Mouse (Mus musculus) neural tube, embryonic 12.5 days (tissue): ENCODE measurements around the gene Man1c1. TPM values are rescaled to one million over a fixed set of nuclear protein-coding genes. Genes with fewer than 3 reads are reported as not detected.

Experiments
- ATAC-seq: fragments of 200-750 bp; cut with Nextera tagmentation; 2 replicates; pipeline ENCODE4 v1.8.0; 2017; ENCODE audit warnings: low read depth, mild to moderate bottlenecking, moderate TSS enrichment, moderate library complexity; ENCODE audit not compliant: low FRiP score
- H3K27ac ChIP-seq: fragments of 300-500 bp; sonication (generic); 2 replicates; pipeline ENCODE4 v1.5.1; 2016
- H3K27me3 ChIP-seq: fragments of 300-500 bp; sonication (generic); replicated peaks from 2 replicates; pipeline ENCODE4 v1.6.1; 2016; ENCODE audit warnings: mild to moderate bottlenecking
- H3K36me3 ChIP-seq: fragments of 300-500 bp; sonication (generic); 2 replicates; pipeline ENCODE4 v1.6.1; 2016; ENCODE audit warnings: mild to moderate bottlenecking
- H3K4me1 ChIP-seq: fragments of 300-500 bp; sonication (generic); 2 replicates; pipeline ENCODE4 v1.6.1; 2016
- H3K4me2 ChIP-seq: fragments of 300-500 bp; sonication (generic); replicated peaks from 2 replicates; pipeline ENCODE4 v1.6.1; 2016; ENCODE audit warnings: mild to moderate bottlenecking
- H3K4me3 ChIP-seq: fragments of 300-500 bp; sonication (generic); 2 replicates; pipeline ENCODE4 v1.5.1; 2016
- H3K9ac ChIP-seq: fragments of 300-500 bp; sonication (generic); 2 replicates; pipeline ENCODE4 v1.6.1; 2016; ENCODE audit warnings: mild to moderate bottlenecking
- H3K9me3 ChIP-seq: fragments of 300-500 bp; sonication (generic); 2 replicates; pipeline ENCODE4 v1.6.1; 2016; ENCODE audit warnings: mild to moderate bottlenecking
- WGBS: fragments of 180-500 bp; shearing (Covaris S2); methylation state at CpG from one replicate; pipeline ENCODE4 v1.1.7; 2016; 5-methylcytosine and 5-hydroxymethylcytosine counted together
- polyA plus RNA-seq: library from polyadenylated mRNA; unstranded; fragments of >200 nt; fragmentation: Nextera tagmentation; extraction: Ambion mirVana; gene quantifications from 2 replicates; pipeline ENCODE4 v1.2.1, GENCODE M21; 2016

Gene Man1c1
- polyA plus RNA-seq, 1 experiment from 2014 or later: 6.3 TPM

DNA sequence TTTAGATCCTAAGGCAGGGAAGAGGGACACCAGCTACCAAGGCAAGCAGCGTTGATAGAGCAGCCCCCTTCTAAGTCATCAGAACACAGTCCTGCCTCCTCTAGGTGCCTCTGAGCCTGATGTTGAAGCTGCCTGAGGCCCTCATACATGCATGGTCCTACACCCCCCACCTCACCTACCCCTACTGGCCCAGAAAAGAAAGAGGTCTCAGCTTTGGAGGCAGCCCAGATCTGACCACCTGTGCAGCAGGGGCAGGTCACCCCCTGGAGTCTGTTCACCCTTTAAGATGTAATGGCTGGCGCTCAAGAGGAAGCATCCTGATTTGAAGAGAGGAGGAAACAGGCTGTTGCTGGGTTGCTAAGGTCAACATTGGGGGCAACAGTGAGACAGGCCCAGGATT lies 77.2 kb downstream of the Man1c1 start:
- Histone ChIP-seq H3K9me3 (no peaks in the 10 kb centered on the region), H3K9ac (no peak overlapping the region), H3K27me3 (no peaks in the 10 kb centered on the region), H3K4me2 (no peak overlapping the region), H3K4me3 (no peak overlapping the region), H3K4me1 (peaks cover 18% of the 10 kb centered on the region), H3K36me3 (no peaks in the 10 kb centered on the region), H3K27ac (no peak overlapping the region)
- 78% methylated on average over 2 of the region's 2 CpGs for WGBS
- no peak for ATAC-seq

DNA sequence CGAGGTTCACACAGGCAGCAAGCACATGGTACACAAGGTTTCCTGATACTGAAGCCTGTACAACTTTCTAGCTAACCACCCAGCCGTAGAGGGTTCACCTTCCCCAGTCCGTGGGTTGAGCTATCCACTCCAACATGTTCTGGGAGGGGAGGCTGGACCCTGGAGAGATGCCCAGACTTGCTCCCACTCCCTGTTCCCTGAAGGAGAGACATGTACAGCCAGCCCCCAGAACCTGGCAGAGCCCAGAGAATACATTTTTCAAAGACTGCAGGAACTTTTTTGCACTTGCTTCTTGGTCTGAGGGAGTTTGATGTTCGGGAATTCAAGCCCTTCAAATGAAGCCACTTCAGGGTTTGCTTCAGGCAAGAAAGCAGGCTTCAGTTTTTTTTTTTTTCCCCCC lies 77.7 kb downstream of the Man1c1 start:
- H3K4me1 ChIP-seq: peaks cover 13% of the 10 kb centered on the region
- no peak overlapping the region for H3K4me2 ChIP-seq
- no peaks in the 10 kb centered on the region for H3K36me3 ChIP-seq
- no peak overlapping the region for H3K4me3 ChIP-seq
- no peak overlapping the region for H3K27ac ChIP-seq
- no peak overlapping the region for H3K9ac ChIP-seq
- no peaks in the 10 kb centered on the region for H3K27me3 ChIP-seq
- ATAC-seq: no peak
- 86% methylated on average over 4 of the region's 4 CpGs for WGBS
- H3K9me3 ChIP-seq: no peaks in the 10 kb centered on the region

DNA sequence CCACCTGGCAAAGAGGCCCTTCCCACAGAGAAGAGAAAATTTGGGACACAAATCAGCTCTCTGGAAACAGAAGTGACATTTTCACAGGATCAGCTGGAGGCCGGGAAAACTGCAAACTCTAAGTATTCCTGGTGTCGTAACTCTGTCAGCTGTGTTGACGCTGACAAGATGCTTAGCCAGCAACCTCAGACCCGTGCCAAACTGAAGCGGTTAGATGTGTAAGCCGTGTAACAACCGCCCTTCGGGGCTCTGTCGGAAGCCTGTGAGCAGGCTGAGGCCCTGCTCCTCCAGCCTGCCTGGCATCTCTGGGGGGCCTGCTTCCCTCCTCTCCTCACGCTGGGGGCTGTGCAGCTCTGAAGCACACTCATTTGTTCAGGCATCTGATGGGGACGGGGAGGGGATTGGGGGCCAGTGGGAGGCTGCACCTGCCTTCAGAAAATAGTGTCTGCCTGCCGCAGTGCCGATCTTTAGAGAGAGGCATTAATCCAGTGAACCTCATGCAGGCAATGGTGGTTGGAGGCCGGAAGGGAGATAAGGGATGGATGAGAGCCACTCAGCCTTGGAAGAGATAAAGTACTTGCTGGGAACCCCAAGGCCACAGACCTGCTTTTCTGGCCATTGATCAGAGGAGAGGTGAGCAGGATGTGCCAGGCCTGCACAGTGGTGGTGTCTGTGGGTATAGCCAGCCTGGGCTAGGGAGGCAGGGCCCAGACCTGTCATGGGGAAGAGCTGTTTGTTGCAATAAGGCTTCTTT lies 79.8 kb downstream of the Man1c1 start:
- peaks cover 14% of the 10 kb centered on the region for H3K4me1 ChIP-seq
- H3K27ac ChIP-seq: no peak overlapping the region
- no peak for ATAC-seq
- H3K27me3 ChIP-seq: no peaks in the 10 kb centered on the region
- H3K9ac ChIP-seq: 0 out of 2 replicates have a peak overlapping the region, but pooled peaks have one; percentile 29
- no peaks in the 10 kb centered on the region for H3K36me3 ChIP-seq
- no peak overlapping the region for H3K4me3 ChIP-seq
- no peak overlapping the region for H3K4me2 ChIP-seq
- 59% methylated on average over 14 of the region's 14 CpGs for WGBS
- H3K9me3 ChIP-seq: no peaks in the 10 kb centered on the region

DNA sequence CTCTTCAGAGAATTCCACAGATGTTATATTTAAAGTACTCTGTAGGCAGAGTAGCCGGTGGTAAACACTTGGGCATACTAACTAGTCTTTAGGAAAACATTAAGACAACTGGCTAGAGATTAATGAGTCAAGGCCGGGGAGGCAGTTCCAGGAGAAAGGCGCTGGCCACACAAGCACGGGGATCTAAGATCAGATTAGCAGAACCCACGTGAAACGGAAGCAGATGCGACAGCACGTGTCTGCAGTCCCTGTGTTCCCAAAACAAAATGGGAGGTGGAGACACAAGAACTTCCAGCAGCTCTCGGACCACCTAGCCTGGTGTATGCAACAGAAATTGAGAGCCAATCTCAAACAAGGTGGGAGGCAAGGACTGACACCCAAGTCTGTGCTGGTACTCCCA lies 82.4 kb downstream of the Man1c1 start:
- 83% methylated on average over 9 of the region's 9 CpGs for WGBS
- no peak overlapping the region for H3K4me2 ChIP-seq
- no peak overlapping the region for H3K4me3 ChIP-seq

DNA sequence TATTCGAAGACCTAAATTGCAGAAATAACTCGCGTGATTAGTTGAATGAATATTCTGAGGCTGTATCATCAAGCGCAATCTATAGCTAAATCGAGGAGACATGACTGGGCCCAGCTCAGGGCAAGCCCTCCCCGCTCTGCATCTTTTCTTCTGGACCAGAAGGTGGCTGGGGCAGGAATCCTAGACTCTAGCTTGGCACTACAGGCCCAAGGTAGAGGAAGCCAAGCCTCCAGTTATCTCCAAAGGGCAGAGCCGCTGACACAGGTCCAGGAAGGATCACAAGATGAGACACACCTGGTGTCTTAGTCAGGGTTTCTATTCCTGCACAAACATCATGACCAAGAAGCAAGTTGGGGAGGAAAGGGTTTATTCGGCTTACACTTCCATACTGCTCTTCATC lies 83.8 kb downstream of the Man1c1 start:
- no peak overlapping the region for H3K4me3 ChIP-seq
- H3K4me2 ChIP-seq: no peak overlapping the region
- no peak for ATAC-seq
- no peak overlapping the region for H3K27ac ChIP-seq
- 91% methylated on average over 8 of the region's 8 CpGs for WGBS
- H3K9ac ChIP-seq: no peak overlapping the region
- peaks cover 23% of the 10 kb centered on the region for H3K4me1 ChIP-seq
- no peaks in the 10 kb centered on the region for H3K27me3 ChIP-seq
- H3K36me3 ChIP-seq: no peaks in the 10 kb centered on the region
- H3K9me3 ChIP-seq: no peaks in the 10 kb centered on the region

More for the DNA sequence above, 82.4 kb downstream of the Man1c1 start:
- Histone ChIP-seq H3K9me3 (no peaks in the 10 kb centered on the region), H3K36me3 (no peaks in the 10 kb centered on the region), H3K9ac (no peak overlapping the region), H3K4me1 (peaks cover 14% of the 10 kb centered on the region), H3K27ac (no peak overlapping the region), H3K27me3 (no peaks in the 10 kb centered on the region)
- no peak for ATAC-seq

DNA sequence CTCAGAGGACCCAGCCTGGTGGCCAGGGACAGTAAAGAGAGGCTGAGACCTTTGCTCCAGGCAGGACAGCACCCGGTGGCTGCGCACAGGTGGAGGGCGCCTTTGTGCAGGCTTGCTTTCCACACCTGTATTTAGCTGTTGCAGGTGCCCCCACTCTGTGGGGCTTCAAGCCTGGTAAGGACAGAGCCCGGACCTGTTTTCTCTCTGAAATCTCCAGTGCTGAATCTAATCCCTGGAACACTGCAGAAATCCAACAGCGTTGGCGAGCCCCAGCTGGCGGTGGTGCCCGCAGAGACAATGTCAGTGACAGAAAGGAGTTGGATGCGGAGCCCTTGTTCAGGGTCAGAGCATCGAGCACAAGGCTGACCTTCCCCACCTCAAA lies 84.6 kb downstream of the Man1c1 start:
- no peaks in the 10 kb centered on the region for H3K9me3 ChIP-seq
- ATAC-seq: no peak
- H3K27me3 ChIP-seq: no peaks in the 10 kb centered on the region
- no peak overlapping the region for H3K4me3 ChIP-seq
- H3K9ac ChIP-seq: no peak overlapping the region
- WGBS: 76% methylated on average over 10 of the region's 10 CpGs
- H3K4me2 ChIP-seq: no peak overlapping the region
- H3K27ac ChIP-seq: no peak overlapping the region
- no peaks in the 10 kb centered on the region for H3K36me3 ChIP-seq
- H3K4me1 ChIP-seq: peaks cover 19% of the 10 kb centered on the region

DNA sequence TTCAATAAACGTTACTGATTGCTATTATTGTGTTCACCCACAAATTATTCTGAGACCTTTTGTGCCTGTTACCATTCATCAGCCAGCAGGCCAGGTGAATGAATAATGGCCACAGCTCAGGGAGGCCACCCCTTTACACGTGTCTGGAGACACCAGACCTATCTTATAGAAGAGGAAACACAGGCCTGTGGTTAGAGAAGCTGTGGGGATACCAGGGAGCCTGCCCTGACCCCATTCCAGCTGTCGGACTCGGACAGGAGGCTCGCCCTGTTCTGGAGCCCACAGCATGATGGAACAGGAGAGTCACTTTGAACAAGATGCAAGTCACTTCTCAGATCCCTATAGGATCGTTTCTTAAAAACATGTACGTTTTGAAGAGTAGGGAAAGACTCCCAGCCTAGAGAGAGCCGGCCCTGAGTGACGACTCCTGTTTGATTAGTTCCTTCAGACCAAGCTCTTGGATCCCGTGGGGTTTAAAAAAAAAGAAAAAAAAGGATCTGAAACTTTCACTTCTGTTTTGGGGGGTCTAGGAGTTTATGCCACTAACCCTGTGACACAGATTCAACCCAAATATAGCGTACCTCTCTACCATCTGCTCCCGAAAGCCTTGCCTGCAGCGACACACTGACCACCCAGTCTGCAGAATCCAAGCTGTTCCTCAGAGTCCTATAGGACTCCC lies 85.1 kb downstream of the Man1c1 start:
- Histone ChIP-seq H3K27me3 (no peaks in the 10 kb centered on the region), H3K4me1 (peaks cover 14% of the 10 kb centered on the region), H3K9ac (no peak overlapping the region), H3K9me3 (no peaks in the 10 kb centered on the region), H3K27ac (no peak overlapping the region), H3K36me3 (no peaks in the 10 kb centered on the region), H3K4me3 (no peak overlapping the region), H3K4me2 (no peak overlapping the region)
- ATAC-seq: no peak
- 84% methylated on average over 13 of the region's 13 CpGs for WGBS

DNA sequence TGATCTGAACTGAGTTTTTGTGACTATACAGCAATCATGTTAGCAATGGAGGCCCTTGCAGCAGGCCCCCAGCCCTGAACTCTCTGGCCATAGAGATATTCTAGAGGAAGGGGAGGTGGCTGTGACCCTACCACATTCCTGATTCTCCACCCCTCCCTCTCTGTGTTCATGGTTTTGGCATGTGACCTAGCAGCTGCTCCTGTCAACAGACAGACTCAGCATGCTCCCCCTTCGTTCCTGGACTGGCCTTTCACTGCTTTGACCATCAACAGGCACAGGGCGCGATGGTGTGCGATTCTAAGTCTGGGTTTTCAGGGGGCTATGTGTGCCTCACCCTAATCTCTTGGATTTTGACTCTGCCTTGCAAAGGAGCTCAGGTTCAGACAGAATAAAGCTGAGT lies 86.3 kb downstream of the Man1c1 start:
- Histone ChIP-seq H3K4me2 (no peak overlapping the region), H3K27me3 (no peaks in the 10 kb centered on the region), H3K36me3 (no peaks in the 10 kb centered on the region), H3K9me3 (no peaks in the 10 kb centered on the region), H3K4me3 (no peak overlapping the region), H3K9ac (no peak overlapping the region), H3K27ac (no peak overlapping the region), H3K4me1 (peaks cover 12% of the 10 kb centered on the region)
- WGBS: 75% methylated on average over 4 of the region's 4 CpGs
- no peak for ATAC-seq

DNA sequence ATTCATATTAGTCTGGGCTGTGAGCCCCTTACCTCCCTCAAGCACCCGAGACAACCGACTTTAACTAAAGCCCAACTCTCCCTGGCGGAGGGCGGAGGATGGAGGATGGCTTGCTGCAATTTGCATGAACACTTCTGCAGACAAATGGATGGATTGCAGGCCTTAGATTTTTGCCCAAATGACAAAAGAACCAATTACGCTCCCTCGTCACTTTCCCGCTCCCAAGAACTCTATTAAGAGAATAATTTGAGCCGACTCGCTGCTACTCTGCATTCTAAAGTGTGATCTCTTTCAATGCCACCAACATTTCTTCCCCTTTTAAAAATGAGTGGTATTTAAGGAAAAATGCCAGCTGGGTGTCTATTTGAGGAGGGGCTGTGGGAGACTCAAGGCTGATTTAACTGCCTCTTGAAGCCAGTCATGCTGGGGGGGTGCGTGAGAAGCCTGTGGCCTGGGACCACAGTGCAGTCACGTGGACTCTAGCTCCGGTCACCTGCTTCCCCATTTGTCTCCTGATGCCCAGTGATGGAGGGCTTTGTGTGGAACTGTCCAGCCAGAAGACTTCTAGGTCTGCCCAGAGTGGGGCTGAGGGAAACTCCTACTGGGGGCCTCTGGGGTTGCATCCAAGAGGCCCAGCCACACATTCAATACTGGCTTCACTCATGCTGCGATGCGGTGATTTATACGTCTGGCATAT lies 88.0 kb downstream of the Man1c1 start:
- H3K36me3 ChIP-seq: no peaks in the 10 kb centered on the region
- 58% methylated on average over 15 of the region's 15 CpGs for WGBS
- no peaks in the 10 kb centered on the region for H3K9me3 ChIP-seq
- H3K27me3 ChIP-seq: no peaks in the 10 kb centered on the region
- H3K27ac ChIP-seq: no peak overlapping the region
- H3K9ac ChIP-seq: no peak overlapping the region
- H3K4me1 ChIP-seq: peaks cover 12% of the 10 kb centered on the region
- no peak for ATAC-seq
- H3K4me3 ChIP-seq: no peak overlapping the region
- H3K4me2 ChIP-seq: no peak overlapping the region

DNA sequence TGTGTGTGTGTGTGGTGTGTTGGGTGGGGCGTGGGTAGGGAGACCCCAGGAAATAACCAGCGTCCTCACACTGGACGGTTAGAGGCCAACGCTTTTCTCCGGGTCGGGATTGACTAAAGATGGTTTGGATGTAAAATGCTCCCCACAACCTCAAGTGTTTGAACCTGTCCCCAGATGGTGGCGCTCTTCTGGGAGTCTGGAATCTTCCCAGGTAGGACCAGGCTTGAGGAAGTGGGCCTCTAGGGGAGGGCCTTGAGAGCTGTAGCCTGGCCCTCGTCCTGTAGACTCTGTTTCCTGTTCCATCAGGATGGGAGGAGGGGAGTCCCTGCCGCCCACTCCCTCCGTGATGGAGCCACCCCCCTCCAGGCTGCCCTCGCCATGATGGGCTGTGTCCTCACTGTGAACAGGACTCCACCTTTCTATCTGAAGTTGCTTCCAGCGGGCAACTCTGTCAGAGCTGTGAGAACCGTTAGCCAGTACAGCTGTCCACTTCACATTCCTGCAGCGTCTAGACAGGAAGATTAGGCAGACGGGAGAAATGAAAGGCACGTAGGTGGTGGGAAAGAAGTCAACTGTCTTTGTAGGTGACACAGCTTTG lies 91.9 kb downstream of the Man1c1 start:
- Histone ChIP-seq H3K4me3 (no peak overlapping the region), H3K36me3 (no peaks in the 10 kb centered on the region), H3K27ac (no peak overlapping the region), H3K9ac (no peak overlapping the region), H3K4me2 (no peak overlapping the region), H3K4me1 (peaks cover 9% of the 10 kb centered on the region), H3K9me3 (no peaks in the 10 kb centered on the region), H3K27me3 (no peaks in the 10 kb centered on the region)
- ATAC-seq: no peak
- 62% methylated on average over 16 of the region's 16 CpGs for WGBS

DNA sequence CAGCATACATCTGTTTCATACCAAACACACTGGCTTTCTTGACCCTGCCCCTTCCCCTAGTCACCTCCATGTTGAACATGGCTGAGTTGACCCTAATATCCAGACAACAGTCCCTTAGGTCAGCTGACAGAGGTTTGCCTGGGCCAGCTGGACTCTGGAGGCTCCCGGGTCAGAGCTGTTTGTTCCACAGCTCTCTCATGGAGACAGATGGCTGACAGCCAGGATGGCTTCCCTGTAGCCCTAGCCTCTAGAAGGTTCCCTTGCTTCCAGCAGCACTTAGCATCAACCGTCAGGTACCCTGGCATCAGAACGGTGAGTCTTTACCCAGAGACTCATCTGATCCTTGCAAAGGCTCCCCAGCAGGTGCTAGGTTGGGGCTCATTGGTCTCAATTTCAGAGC lies 93.5 kb downstream of the Man1c1 start:
- no peak overlapping the region for H3K4me2 ChIP-seq
- ATAC-seq: no peak
- no peaks in the 10 kb centered on the region for H3K27me3 ChIP-seq
- no peaks in the 10 kb centered on the region; the same call in 1 of the 2 replicates for H3K4me1 ChIP-seq
- no peak overlapping the region for H3K9ac ChIP-seq
- H3K27ac ChIP-seq: no peak overlapping the region
- no peaks in the 10 kb centered on the region for H3K9me3 ChIP-seq
- H3K4me3 ChIP-seq: no peak overlapping the region
- no peaks in the 10 kb centered on the region for H3K36me3 ChIP-seq
- WGBS: 94% methylated on average over 3 of the region's 3 CpGs

DNA sequence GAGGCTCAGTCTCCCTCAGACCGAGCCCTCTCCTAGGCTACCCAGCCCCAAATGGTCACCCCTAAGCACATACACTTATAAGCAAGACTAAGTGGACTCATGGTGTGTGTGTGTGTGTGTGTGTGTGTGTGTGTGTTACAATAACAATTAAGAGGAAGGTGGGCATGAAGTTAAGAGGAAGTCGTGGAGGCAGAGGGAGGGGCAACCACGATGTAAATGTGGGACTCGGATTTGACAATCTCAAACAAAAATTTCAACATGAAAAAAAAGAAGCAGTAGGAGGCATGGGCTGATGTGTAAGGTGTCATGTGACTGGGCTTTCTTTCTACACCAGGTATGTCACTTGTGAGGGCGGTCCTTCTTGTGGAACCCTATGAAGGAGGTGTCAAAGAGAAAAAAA lies 96.4 kb downstream of the Man1c1 start:
- ATAC-seq: no peak
- no peaks in the 10 kb centered on the region for H3K9me3 ChIP-seq
- H3K9ac ChIP-seq: no peak overlapping the region
- no peaks in the 10 kb centered on the region for H3K36me3 ChIP-seq
- peaks cover 8% of the 10 kb centered on the region; the same call in 1 of the 2 replicates for H3K4me1 ChIP-seq
- H3K27ac ChIP-seq: no peak overlapping the region
- H3K4me3 ChIP-seq: no peak overlapping the region
- WGBS: 92% methylated on average over 5 of the region's 5 CpGs
- H3K27me3 ChIP-seq: no peaks in the 10 kb centered on the region
- H3K4me2 ChIP-seq: no peak overlapping the region
